Comparison of ENCODE assay signal across 8 mouse cellular contexts in the genomic region with DNA sequence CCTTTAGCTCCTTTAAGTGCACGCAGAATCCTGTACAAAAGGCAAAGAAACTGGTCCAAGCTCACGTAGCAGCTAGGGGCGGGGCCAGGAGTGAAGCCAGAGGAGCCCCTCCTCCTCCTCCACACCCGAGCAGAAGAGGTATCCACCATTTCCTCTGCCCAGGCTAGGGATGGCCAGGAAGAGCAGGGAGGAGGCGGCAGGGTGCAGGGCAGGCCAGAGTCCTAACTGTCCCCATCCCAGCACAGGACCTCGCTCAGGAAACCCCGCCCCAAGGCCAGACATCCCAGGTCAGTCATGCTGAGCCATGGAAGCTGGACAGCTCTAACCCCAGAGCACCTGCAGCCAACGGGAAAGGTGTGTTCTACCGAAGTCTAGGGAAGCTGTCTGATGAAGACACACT. TPM values are rescaled to one million over a fixed set of nuclear protein-coding genes. Genes with fewer than 3 reads are reported as not detected.
DNase-seq lines count a peak whose midpoint lies in the region; ATAC-seq lines count a peak whose summit lies in the region.

No protein-coding gene starts in this region.

- H3K4me1 ChIP-seq in heart, embryonic 15.5 days (replicated peaks) = peaks cover 30% of the 10 kb centered on the region
- H3K4me1 ChIP-seq in midbrain, embryonic 16.5 days (ENCODE audit: control insufficient read depth, insufficient read depth, low read length) = peaks cover 17% of the 10 kb centered on the region

- ATAC-seq in common myeloid progenitor, adult 5-6 weeks (replicated peaks; ENCODE audit: low read depth, poor library complexity, severe bottlenecking) = 0 out of 2 replicates have a peak, but pooled peaks have one; percentile 0
- ATAC-seq in heart, embryonic 15.5 days (replicated peaks; ENCODE audit: insufficient number of reproducible peaks, insufficient read depth, low FRiP score, low read depth) = no peak
- no peak for ATAC-seq in midbrain, embryonic 16.5 days

- H3K27ac ChIP-seq in heart, embryonic 15.5 days = peak overlapping the region; percentile 32
- no peak overlapping the region for H3K27ac ChIP-seq in midbrain, embryonic 16.5 days (ENCODE audit: low read length)

- peak; percentile 33 for DNase-seq in A20 (ENCODE audit: low read depth, low spot score)
- peak; percentile 49 to 64 for DNase-seq in kidney, postnatal 4 days
- no peak for DNase-seq in cerebellum, postnatal 4 days (ENCODE audit: low spot score in 2 of 2)
- DNase-seq in ovary, postnatal 14 days (ENCODE audit: low spot score) = no peak
- no peak for DNase-seq in urinary bladder, postnatal 25 days (ENCODE audit: low spot score)

- WGBS in heart, embryonic 15.5 days = 26% methylated on average over 9 of the region's 9 CpGs
- WGBS in midbrain, embryonic 16.5 days = 24% methylated on average over 8 of the region's 9 CpGs

- peak overlapping the region; percentile 65 for H3K4me3 ChIP-seq in heart, embryonic 15.5 days
- no peak overlapping the region for H3K4me3 ChIP-seq in midbrain, embryonic 16.5 days (ENCODE audit: low read depth, low read length)

- H3K9me3 ChIP-seq in heart, embryonic 15.5 days (replicated peaks) = no peaks in the 10 kb centered on the region
- no peaks in the 10 kb centered on the region for H3K9me3 ChIP-seq in midbrain, embryonic 16.5 days (replicated peaks; ENCODE audit: control insufficient read depth, low read length, poor library complexity, severe bottlenecking)

- H3K4me2 ChIP-seq in heart, embryonic 15.5 days = peak overlapping the region; percentile 84
- peak overlapping the region; percentile 35 for H3K4me2 ChIP-seq in midbrain, embryonic 16.5 days (ENCODE audit: low read length)

- peaks cover 16% of the 10 kb centered on the region for H3K36me3 ChIP-seq in heart, embryonic 15.5 days
- H3K36me3 ChIP-seq in midbrain, embryonic 16.5 days (ENCODE audit: control insufficient read depth, insufficient read depth, low read length) = peaks cover 14% of the 10 kb centered on the region

- 0 out of 2 replicates have a peak overlapping the region, but pooled peaks have one; percentile 25 for H3K9ac ChIP-seq in heart, embryonic 15.5 days
- H3K9ac ChIP-seq in midbrain, embryonic 16.5 days (ENCODE audit: low read depth, low read length) = no peak overlapping the region; the same call in 1 of the 2 replicates

- H3K27me3 ChIP-seq in heart, embryonic 15.5 days = no peaks in the 10 kb centered on the region
- H3K27me3 ChIP-seq in midbrain, embryonic 16.5 days (ENCODE audit: control insufficient read depth, insufficient read depth, low read depth, low read length) = no peaks in the 10 kb centered on the region

RNA-seq across cellular contexts. Expression of gene Cdc42ep2, which starts 2.9 kb away (rescaled TPM):
- not detected in 2 replicates for total RNA-seq in common myeloid progenitor, adult 5-6 weeks (2017)
- 10.4 and 13.0 TPM in 2 replicates for polyA plus RNA-seq in heart, embryonic 15.5 days (2015; fragmentation: Nextera tagmentation; extraction: Ambion mirVana)
- 16.0 and 20.4 TPM in 2 replicates for polyA plus RNA-seq in midbrain, embryonic 16.5 days (2015; fragmentation: Nextera tagmentation; extraction: Ambion mirVana)

RNA-seq across cellular contexts. Expression of gene Dpf2, which starts 8.9 kb away (rescaled TPM):
- total RNA-seq in common myeloid progenitor, adult 5-6 weeks (2017) = 87.4 and 131 TPM in 2 replicates
- 81.9 and 106 TPM in 2 replicates for polyA plus RNA-seq in heart, embryonic 15.5 days (2015; fragmentation: Nextera tagmentation; extraction: Ambion mirVana)
- 105 and 121 TPM in 2 replicates for polyA plus RNA-seq in midbrain, embryonic 16.5 days (2015; fragmentation: Nextera tagmentation; extraction: Ambion mirVana)

RNA-seq across cellular contexts. Expression of gene Tigd3, which starts 27.8 kb away (rescaled TPM):
- 0.34 and 2.8 TPM in 2 replicates for total RNA-seq in common myeloid progenitor, adult 5-6 weeks (2017)
- polyA plus RNA-seq in heart, embryonic 15.5 days (2015; fragmentation: Nextera tagmentation; extraction: Ambion mirVana) = 1.2 and 2.0 TPM in 2 replicates
- polyA plus RNA-seq in midbrain, embryonic 16.5 days (2015; fragmentation: Nextera tagmentation; extraction: Ambion mirVana) = 13.4 and 14.6 TPM in 2 replicates

RNA-seq across cellular contexts. Expression of gene Pola2, which starts 42.3 kb away (rescaled TPM):
- total RNA-seq in common myeloid progenitor, adult 5-6 weeks (2017) = 61.2 and 63.5 TPM in 2 replicates
- polyA plus RNA-seq in heart, embryonic 15.5 days (2015; fragmentation: Nextera tagmentation; extraction: Ambion mirVana) = 35.8 and 48.9 TPM in 2 replicates
- polyA plus RNA-seq in midbrain, embryonic 16.5 days (2015; fragmentation: Nextera tagmentation; extraction: Ambion mirVana) = 19.4 and 22.4 TPM in 2 replicates

RNA-seq across cellular contexts. Expression of gene Slc25a45, which starts 44.1 kb away (rescaled TPM):
- total RNA-seq in common myeloid progenitor, adult 5-6 weeks (2017) = 34.0 and 41.0 TPM in 2 replicates
- polyA plus RNA-seq in heart, embryonic 15.5 days (2015; fragmentation: Nextera tagmentation; extraction: Ambion mirVana) = 3.2 and 4.2 TPM in 2 replicates
- polyA plus RNA-seq in midbrain, embryonic 16.5 days (2015; fragmentation: Nextera tagmentation; extraction: Ambion mirVana) = 2.0 and 2.2 TPM in 2 replicates

Comparison
In these comparisons a context has a peak if more than half of its experiments do, and no peak if none do; other contexts are left out.
1. DNase-seq: peak in A20 (single experiment) and kidney, postnatal 4 days (2 of 2); none in cerebellum, postnatal 4 days (0 of 2), ovary, postnatal 14 days (single experiment) and urinary bladder, postnatal 25 days (single experiment).